In genomic region chr2:67847806-67848205, GRCm38 (mm10) we compare ENCODE assay signal across 23 mouse cellular contexts.
A peak's percentile ranks its signal among the peaks of the same experiment; 100 is the strongest.
DNase-seq lines count a peak whose midpoint lies in the region; ATAC-seq and TF ChIP-seq lines count a peak whose summit lies in the region.
"Had no signal": no experiment of that assay in that cellular context is flagged by ENCODE, and none has a peak within 500 bp of the region (broad histone marks: within the 10 kb centered on the region; RNA-seq: fewer than 3 reads in every experiment).

No protein-coding gene starts in this region.

- no peaks in the 10 kb centered on the region; the same call in 1 of the 2 replicates for H3K4me1 ChIP-seq in hindbrain, postnatal 0 days (ENCODE audit: insufficient read depth, low read length)
- H3K4me1 ChIP-seq in hindbrain, embryonic 10.5 days (replicated peaks), result no peaks in the 10 kb centered on the region
- no peaks in the 10 kb centered on the region for H3K4me1 ChIP-seq in midbrain, embryonic 14.5 days (ENCODE audit: control insufficient read depth, insufficient read depth, low read length)
- H3K4me1 ChIP-seq: embryonic facial prominence, embryonic 13.5 days; forebrain, embryonic 12.5 days; liver, embryonic 13.5 days had no signal

- 67% methylated on average over 8 of the region's 8 CpGs for WGBS in hindbrain, postnatal 0 days
- WGBS in hindbrain, embryonic 10.5 days, result 86% methylated on average over 8 of the region's 8 CpGs
- WGBS in midbrain, embryonic 14.5 days, result 71% methylated on average over 8 of the region's 8 CpGs

- H3K4me2 ChIP-seq in hindbrain, postnatal 0 days (ENCODE audit: low read depth, low read length), result no peak overlapping the region
- no peak overlapping the region for H3K4me2 ChIP-seq in midbrain, embryonic 14.5 days (ENCODE audit: low read length)
- H3K4me2 ChIP-seq: embryonic facial prominence, embryonic 13.5 days; forebrain, embryonic 12.5 days; liver, embryonic 13.5 days had no signal

- peak; percentile 36 for DNase-seq in hindbrain, postnatal 0 days (ENCODE audit: low spot score)
- DNase-seq in hindbrain, embryonic 10.5 days (ENCODE audit: low spot score), result no peak
- DNase-seq in right cerebral cortex, adult 18-20 months, result peak; percentile 32
- no peak for DNase-seq in right cerebral cortex, postnatal 14 days
- peak; percentile 46 for DNase-seq in midbrain, embryonic 14.5 days
- DNase-seq in telencephalon, adult 2 months (ENCODE audit: low read depth, low spot score), result peak; percentile 55
- DNase-seq in heart, postnatal 25 days (ENCODE audit: low spot score), result no peak
- DNase-seq: adrenal gland, adult 8-10 months; cerebellum, adult 8-10 months; cerebellum, postnatal 36 days; embryo, embryonic 11 days; gastrocnemius, adult 2 months; heart, postnatal 36 days; kidney, adult 2 months; kidney, postnatal 10 days; liver, embryonic 13.5 days; lung, adult 2 months; lung, postnatal 14 days; retina, postnatal 1 day; spleen, adult 18-20 months had no signal

- ATAC-seq in hindbrain, postnatal 0 days, result 0 out of 2 replicates have a peak, but pooled peaks have one; percentile 47
- no peak for ATAC-seq in midbrain, embryonic 14.5 days (ENCODE audit: low FRiP score, low TSS enrichment)

- no peak overlapping the region for H3K27ac ChIP-seq in hindbrain, postnatal 0 days
- no peak overlapping the region for H3K27ac ChIP-seq in hindbrain, embryonic 10.5 days
- no peak overlapping the region for H3K27ac ChIP-seq in midbrain, embryonic 14.5 days (replicated peaks; ENCODE audit: low read depth, low read length)
- H3K27ac ChIP-seq: embryonic facial prominence, embryonic 13.5 days; forebrain, embryonic 12.5 days; gastrocnemius, adult 2 months; liver, embryonic 13.5 days had no signal

- H3K27me3 ChIP-seq in hindbrain, postnatal 0 days (ENCODE audit: insufficient read depth, low read length), result no peaks in the 10 kb centered on the region
- H3K27me3 ChIP-seq in hindbrain, embryonic 10.5 days (ENCODE audit: insufficient read depth, poor library complexity, severe bottlenecking), result no peaks in the 10 kb centered on the region
- no peaks in the 10 kb centered on the region for H3K27me3 ChIP-seq in midbrain, embryonic 14.5 days (ENCODE audit: control insufficient read depth, insufficient read depth, low read length)
- H3K27me3 ChIP-seq: embryonic facial prominence, embryonic 13.5 days; forebrain, embryonic 12.5 days; liver, embryonic 13.5 days had no signal

- intact Hi-C loops in heart, postnatal 25 days (cut with DNase I), result no loop called here

- TF ChIP-seq CTCF in hindbrain, postnatal 0 days (IDR thresholded peaks at IDR 0.05; ENCODE audit: low read depth), result no peak

- H3K36me3 ChIP-seq in hindbrain, postnatal 0 days (ENCODE audit: insufficient read depth, low read length), result no peaks in the 10 kb centered on the region
- H3K36me3 ChIP-seq in hindbrain, embryonic 10.5 days, result no peaks in the 10 kb centered on the region
- H3K36me3 ChIP-seq in midbrain, embryonic 14.5 days (ENCODE audit: control insufficient read depth, insufficient read depth, low read length), result no peaks in the 10 kb centered on the region
- H3K36me3 ChIP-seq: embryonic facial prominence, embryonic 13.5 days; forebrain, embryonic 12.5 days; liver, embryonic 13.5 days had no signal

- no peak overlapping the region for H3K9ac ChIP-seq in hindbrain, postnatal 0 days (replicated peaks; ENCODE audit: low read length)
- H3K9ac ChIP-seq in midbrain, embryonic 14.5 days (replicated peaks; ENCODE audit: low read length), result no peak overlapping the region
- H3K9ac ChIP-seq: embryonic facial prominence, embryonic 13.5 days; forebrain, embryonic 12.5 days; liver, embryonic 13.5 days had no signal

- H3K4me3 ChIP-seq in hindbrain, postnatal 0 days (ENCODE audit: low read length), result no peak overlapping the region
- no peak overlapping the region for H3K4me3 ChIP-seq in hindbrain, embryonic 10.5 days
- no peak overlapping the region for H3K4me3 ChIP-seq in midbrain, embryonic 14.5 days (replicated peaks; ENCODE audit: low read depth, low read length)
- H3K4me3 ChIP-seq: embryonic facial prominence, embryonic 13.5 days; erythroblast, embryonic 14.5 days; forebrain, embryonic 12.5 days; gastrocnemius, adult 2 months; liver, embryonic 13.5 days had no signal

- no peaks in the 10 kb centered on the region for H3K9me3 ChIP-seq in hindbrain, postnatal 0 days (ENCODE audit: low read length)
- H3K9me3 ChIP-seq in hindbrain, embryonic 10.5 days, result no peaks in the 10 kb centered on the region
- no peaks in the 10 kb centered on the region for H3K9me3 ChIP-seq in midbrain, embryonic 14.5 days (ENCODE audit: control insufficient read depth, low read length)
- H3K9me3 ChIP-seq: embryonic facial prominence, embryonic 13.5 days; forebrain, embryonic 12.5 days; liver, embryonic 13.5 days had no signal

Comparison
In these comparisons a context has a peak if more than half of its experiments do, and no peak if none do; other contexts are left out.
1. DNase-seq: peak in hindbrain, postnatal 0 days (single experiment), right cerebral cortex, adult 18-20 months (single experiment), midbrain, embryonic 14.5 days (single experiment) and telencephalon, adult 2 months (single experiment); none in hindbrain, embryonic 10.5 days (single experiment), right cerebral cortex, postnatal 14 days (single experiment) and heart, postnatal 25 days (single experiment).